Mouse (Mus musculus) B cell, adult 62 days (primary cell): ENCODE results near the gene Fam222b. TPM values are rescaled to one million over a fixed set of nuclear protein-coding genes. Genes with fewer than 3 reads are reported as not detected.

ENCODE experiments used
- total RNA-seq: library from RNA; stranded (reverse); gene quantifications from 4 replicates; pipeline ENCODE4 v1.2.4, GENCODE M21; 2023

Gene Fam222b
- total RNA-seq = 15.7 to 20.1 TPM (median 16.6 TPM) in 4 replicates

DNA sequence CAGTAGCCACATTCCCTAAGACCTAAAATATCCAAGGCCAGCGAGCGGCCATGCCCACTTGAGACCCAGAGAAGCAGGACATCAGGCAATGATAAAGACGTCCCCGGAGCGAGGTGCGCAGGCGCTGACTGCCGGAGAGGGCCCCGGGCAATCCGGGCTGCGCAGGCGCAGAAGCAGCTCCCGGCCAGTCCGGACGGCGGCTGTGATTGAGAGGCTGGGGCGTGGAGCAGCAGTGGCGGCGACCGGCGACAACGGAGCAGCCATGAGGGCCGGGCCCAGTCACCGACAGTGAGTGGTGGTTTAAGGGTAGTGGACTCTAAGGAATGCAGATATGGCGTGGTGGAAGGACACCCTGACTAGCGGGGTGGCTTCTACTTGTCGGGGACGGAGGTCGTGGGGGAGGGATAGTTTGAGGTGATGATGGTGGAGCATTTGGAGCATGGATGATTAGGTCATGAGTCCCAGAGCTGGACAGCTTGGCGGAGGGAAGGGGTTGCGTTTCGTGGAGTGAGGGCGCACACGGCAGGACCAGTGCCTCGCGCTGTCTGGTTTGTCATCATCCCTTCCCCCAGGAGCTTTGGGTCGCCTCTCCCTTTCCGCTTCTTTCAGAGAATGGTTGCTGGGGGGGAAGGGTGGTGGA lies at the start of gene Fam222b:
Gene Fam222b, plus strand, starts transcription at position 157 of the 640 bp plus-strand sequence.

DNA sequence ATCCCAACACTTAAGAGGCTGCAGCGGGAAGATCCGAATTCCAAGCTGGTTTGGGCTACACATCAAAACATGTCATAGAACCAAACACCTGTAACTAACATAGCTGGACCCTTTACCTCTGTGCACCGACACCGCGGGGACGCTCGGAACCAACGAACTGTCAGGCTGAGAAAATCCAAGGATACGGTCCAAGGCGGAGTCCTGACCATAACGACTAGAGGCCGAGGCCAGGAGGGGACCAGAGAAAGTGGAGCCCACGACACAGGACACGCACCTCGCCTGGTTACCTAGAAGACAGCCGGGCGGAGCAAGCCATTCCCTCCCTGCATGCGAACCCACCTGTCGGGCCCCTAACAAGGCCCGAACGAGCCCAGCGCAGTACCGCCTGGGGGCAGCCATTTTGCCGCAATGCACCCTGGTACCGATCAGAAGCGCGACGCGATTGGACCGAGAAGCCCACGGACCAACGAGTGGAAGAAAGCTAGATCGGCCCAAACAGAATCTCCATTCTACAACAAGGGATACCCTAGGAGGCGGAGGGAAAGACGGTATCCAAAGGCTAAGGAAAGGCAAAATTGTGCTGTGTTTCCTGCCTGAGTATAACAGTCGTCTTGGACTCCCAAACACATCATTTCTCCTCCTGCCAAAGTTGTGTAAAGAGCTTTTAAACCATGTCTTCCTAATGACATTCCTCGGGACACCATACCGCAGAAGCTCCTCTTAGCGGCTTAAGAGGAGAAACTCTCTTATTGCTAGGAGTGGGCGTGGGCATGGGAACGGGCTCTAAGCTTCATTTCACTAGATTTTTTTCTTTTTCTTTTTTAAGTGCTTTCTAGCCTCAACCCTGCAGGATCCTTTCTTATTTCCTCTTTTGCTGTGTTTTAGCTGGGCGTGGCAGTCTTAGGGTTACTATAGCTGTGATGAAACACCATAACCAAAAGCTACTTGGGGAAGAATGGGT lies 14.2 kb upstream of the Fam222b start, which contains the start of gene Eral1:
Gene Eral1, minus strand, starts transcription at position 423 of the 961 bp plus-strand sequence.

DNA sequence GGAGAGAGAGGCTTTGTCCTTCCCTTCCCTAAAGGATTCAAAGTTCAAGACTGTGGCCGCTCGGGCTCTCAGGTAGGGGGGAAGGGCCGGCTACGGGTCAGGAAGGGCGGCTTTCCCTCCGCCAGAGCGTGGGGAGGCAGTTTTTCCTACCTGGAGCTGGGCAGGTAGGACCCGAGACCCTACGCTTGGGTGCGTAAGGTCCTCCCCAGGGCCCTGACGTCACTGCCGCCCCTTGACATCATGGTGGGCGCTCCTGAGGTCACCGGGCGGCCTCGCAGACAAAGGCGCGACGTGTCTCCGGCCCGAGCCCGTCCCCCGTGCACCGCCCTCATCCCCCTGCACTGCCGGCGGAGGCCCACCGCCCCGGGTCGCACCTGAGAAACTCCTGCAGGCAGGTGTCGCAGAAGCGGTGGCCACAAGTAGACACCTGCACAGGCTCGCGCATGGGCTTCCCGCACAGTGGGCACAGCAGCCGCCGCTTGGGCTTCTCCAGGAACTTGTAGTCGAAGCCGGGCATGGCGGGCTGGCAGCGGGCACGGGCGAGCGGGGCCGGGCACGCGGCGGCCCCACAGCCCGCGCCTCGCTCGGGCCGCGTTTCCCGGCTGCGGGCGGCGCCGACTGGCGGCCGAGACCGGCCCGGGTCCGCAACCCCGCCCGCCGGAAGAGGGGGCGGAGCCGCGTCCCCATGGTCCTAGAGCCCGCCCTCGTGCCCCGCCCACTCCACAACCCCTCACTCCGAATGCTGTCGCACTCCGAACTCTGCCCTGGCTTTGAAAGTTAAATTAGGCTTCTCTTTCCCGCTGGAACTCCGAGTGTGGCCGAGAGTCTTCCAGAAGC lies 70.7 kb downstream of the Fam222b start, which contains the start of gene Traf4:
Gene Traf4, minus strand, starts transcription at position 666 of the 837 bp plus-strand sequence.

DNA sequence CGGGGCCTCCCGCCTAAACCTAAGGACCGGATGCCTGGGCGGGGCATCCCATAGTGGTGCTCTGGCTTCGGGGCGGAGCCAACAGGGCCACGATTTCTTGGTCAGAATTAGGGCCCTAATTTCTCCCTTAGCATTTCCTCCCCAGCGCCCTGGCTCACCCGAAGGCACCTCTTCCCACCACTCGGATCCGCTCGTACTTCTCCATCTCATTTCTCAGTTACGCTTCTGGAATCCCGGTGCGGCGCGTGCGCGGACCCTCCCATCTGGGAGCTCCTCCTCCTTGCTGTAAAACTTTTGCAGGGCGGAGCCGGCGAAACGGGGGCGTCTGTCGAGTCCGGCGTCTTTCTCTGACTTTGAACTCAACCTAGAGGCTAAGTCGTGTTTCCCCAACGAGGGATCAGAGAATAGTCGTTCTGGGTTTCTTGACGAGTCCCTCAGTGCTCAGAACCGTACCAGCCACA lies 82.0 kb downstream of the Fam222b start, which contains the start of the genes Nek8 and Tlcd1:
Gene Nek8, minus strand, starts transcription at position 274 of the 461 bp plus-strand sequence.
Gene Tlcd1, plus strand, starts transcription at position 310 of the 461 bp plus-strand sequence.

DNA sequence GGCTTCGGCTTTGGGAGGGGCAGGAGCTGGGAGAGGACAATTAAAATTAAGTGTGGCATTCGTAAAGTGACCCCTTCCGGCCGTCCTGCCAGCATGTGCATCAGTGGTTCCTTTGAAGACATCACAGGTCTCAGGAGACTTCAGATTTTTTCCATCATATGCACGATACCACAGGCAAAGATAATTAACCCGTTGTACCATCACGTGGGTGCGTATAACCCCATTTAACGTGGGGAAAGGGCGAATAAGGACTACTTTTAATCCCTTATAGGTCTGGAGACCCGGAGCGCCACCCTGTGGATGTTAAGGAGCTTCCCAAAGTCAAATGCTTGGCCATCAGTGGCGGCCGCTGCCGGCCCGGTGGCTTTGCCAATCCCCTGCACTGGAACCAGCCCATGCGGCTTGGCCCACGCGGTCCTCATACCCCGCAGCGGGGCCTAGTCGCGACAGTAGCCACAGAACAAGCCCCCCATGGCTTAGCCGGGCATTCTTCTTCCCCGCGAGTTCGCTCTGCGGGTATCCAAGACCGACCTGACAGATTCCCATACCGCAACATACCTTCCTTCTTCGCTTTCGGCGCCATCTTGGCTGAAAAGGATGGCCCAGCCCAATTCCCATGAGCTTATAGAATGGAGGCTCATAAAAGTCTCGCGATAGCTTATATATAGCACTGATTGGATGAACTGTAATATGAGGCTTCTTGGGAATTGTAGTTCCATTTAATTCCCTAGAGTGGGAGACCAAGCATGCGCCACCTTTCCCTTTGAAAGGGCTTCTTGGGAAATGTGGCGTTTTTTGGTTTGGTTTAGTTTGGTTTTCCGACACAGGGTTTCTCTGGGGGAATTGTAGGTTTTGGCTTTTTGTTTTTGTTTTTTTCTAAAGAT lies 88.7 kb downstream of the Fam222b start, which contains the start of gene Rpl23a:
Gene Rpl23a, minus strand, starts transcription at position 624 of the 884 bp plus-strand sequence.

DNA sequence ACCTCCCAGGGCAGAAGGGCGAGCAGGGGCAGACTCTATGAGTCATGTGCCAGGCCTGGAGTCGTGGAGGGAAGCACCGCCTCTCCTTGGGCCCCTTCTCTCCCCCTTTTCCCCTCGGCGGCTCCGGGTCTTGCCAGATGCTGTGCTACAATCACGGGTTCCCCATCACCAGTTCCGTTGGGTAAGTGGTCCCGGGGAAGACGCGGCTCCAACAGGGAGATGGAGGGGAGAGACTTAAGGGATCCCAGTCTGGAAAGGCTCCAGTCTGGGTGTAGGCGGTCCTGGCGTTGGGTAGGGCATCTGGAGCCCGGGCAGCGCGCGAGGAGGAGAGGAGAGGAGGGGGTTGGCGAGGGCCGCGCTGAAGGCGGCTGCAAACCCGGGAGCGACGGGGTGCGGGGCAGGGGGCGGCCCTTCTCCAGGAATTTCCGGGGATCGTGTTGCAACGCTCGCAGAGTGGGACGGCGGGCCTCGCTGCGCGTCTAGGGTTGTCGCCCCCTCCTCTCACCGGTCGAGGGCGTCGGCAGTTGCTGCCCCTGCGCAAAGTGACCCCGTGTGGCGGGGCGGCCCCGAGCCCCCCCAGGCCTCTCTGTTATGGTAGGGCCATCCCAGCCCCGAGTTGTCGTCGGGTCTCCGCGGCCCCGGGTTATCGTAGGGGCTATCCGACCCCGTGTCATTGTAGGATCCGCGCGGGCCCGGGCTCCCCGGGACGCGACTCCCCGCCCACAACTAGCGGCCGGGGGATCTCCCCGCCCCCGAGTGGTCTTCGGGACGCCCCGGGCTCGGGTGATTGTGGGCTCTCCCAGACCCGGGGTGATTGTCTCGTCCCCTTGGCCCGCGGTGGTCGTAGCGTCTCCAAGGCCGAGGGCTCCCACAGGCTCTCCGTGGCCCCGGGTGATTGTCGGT lies 94.1 kb downstream of the Fam222b start, which contains the start of gene Rab34:
Gene Rab34, plus strand, starts transcription at position 100 of the 903 bp plus-strand sequence.

DNA sequence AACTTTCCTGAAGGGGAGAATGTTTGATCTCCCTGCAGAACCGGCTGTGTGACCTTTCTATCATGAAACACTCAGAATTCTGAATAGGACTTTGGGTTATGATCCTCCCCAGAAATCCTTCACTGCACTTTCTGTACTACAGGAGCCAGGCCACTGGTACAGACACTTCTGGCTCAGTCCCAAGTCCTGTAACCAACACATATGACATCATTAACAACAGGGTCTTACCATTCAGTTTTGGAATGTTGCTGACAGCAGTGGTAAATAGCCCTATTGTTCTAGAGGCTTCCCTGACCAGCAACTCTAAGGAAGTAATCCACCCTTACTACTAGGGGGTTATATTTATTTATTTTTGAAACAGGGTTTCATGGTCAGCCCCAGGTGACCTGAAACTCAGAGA lies 98.7 kb downstream of the Fam222b start, which contains the start of gene Proca1:
Gene Proca1, plus strand, starts transcription at position 280 of the 400 bp plus-strand sequence.

Other genes with a start within 250 kb of the Fam222b start
- 0.66 to 1.2 TPM in 2 of 4 replicates, not detected in the others for gene Pipox, start 200.6 kb upstream of the Fam222b start, total RNA-seq
- not detected in 4 replicates for gene Sez6, start 163.9 kb upstream of the Fam222b start, total RNA-seq
- 162 to 186 TPM (median 167 TPM) in 4 replicates for gene Phf12, start 111.9 kb upstream of the Fam222b start, total RNA-seq
- 0.63 to 0.98 TPM (median 0.91 TPM) in 4 replicates for gene Dhrs13, start 62.4 kb upstream of the Fam222b start, total RNA-seq
- 11.9 to 17.5 TPM (median 14.8 TPM) in 4 replicates for gene Flot2, start 56.7 kb upstream of the Fam222b start, total RNA-seq
- gene Eral1, start 14.3 kb upstream of the Fam222b start, total RNA-seq = 23.7 to 25.0 TPM (median 24.0 TPM) in 4 replicates
- gene Traf4, start 70.9 kb downstream of the Fam222b start, total RNA-seq = 50.8 to 67.2 TPM (median 56.4 TPM) in 4 replicates
- gene Nek8, start 82.0 kb downstream of the Fam222b start, total RNA-seq = 16.5 to 22.9 TPM (median 19.9 TPM) in 4 replicates
- 2.1 to 5.5 TPM (median 4.1 TPM) in 4 replicates for gene Tlcd1, start 82.1 kb downstream of the Fam222b start, total RNA-seq
- 2,528 to 2,656 TPM (median 2,571 TPM) in 4 replicates for gene Rpl23a, start 88.9 kb downstream of the Fam222b start, total RNA-seq
- 0.81 to 1.8 TPM (median 1.6 TPM) in 3 of 4 replicates, not detected in the other for gene Rab34, start 93.8 kb downstream of the Fam222b start, total RNA-seq
- gene Proca1, start 98.7 kb downstream of the Fam222b start, total RNA-seq = 0.63 TPM in 1 of 4 replicates, not detected in the others
- gene Sdf2, start 151.1 kb downstream of the Fam222b start, total RNA-seq = 54.3 to 61.5 TPM (median 58.9 TPM) in 4 replicates
- gene Supt6, start 151.3 kb downstream of the Fam222b start, total RNA-seq = 74.7 to 76.9 TPM (median 76.1 TPM) in 4 replicates
- gene 2610507B11Rik, start 167.1 kb downstream of the Fam222b start, total RNA-seq = 115 to 122 TPM (median 118 TPM) in 4 replicates
- gene BC030499, start 196.2 kb downstream of the Fam222b start, total RNA-seq = 1.2 to 3.9 TPM (median 2.8 TPM) in 4 replicates
- 2.2 to 7.1 TPM (median 5.1 TPM) in 4 replicates for gene Spag5, start 206.9 kb downstream of the Fam222b start, total RNA-seq
- gene Aldoc, start 228.3 kb downstream of the Fam222b start, total RNA-seq = 29.4 to 37.0 TPM (median 32.5 TPM) in 4 replicates
- 53.5 to 55.3 TPM (median 54.2 TPM) in 4 replicates for gene Pigs, start 233.8 kb downstream of the Fam222b start, total RNA-seq
- 50.8 to 68.8 TPM (median 61.6 TPM) in 4 replicates for gene Unc119, start 248.8 kb downstream of the Fam222b start, total RNA-seq